Mouse (Mus musculus) forebrain, embryonic 14.5 days (tissue): ENCODE data around the gene Nptx1. TPM values are rescaled to one million over a fixed set of nuclear protein-coding genes. Genes with fewer than 3 reads are reported as not detected.

Source experiments
- ATAC-seq: fragments of 200-750 bp; cut with Nextera tagmentation; 2 replicates; pipeline ENCODE4 v1.8.0; 2017; ENCODE audit warnings: mild to moderate bottlenecking, moderate library complexity
- DNase-seq: peaks from one replicate; pipeline ENCODE4 v3.0.0-alpha.2; 2015; ENCODE audit warnings: low spot score
- H3K27ac ChIP-seq: fragments of 300-500 bp; sonication (generic); 2 replicates; pipeline ENCODE4 v1.5.1; 2014; ENCODE audit warnings: low read depth, mild to moderate bottlenecking, control low read depth, low read length, moderate library complexity
- H3K27me3 ChIP-seq: fragments of 300-500 bp; sonication (generic); replicated peaks from 2 replicates; pipeline ENCODE4 v1.6.1; 2014; ENCODE audit warnings: low read length, control low read depth, mixed read lengths; ENCODE audit not compliant: control insufficient read depth, insufficient read depth
- H3K36me3 ChIP-seq: fragments of 300-500 bp; sonication (generic); 2 replicates; pipeline ENCODE4 v1.6.1; 2014; ENCODE audit warnings: low read length, control low read depth; ENCODE audit not compliant: control insufficient read depth, insufficient read depth
- H3K4me1 ChIP-seq: fragments of 300-500 bp; sonication (generic); 2 replicates; pipeline ENCODE4 v1.6.1; 2014; ENCODE audit warnings: antibody characterized with exemption, low read length, control low read depth; ENCODE audit not compliant: control insufficient read depth, insufficient read depth
- H3K4me2 ChIP-seq: fragments of 300-500 bp; sonication (generic); 2 replicates; pipeline ENCODE4 v1.6.1; 2014; ENCODE audit warnings: mild to moderate bottlenecking, control low read depth, low read length
- H3K4me3 ChIP-seq: fragments of 300-500 bp; sonication (generic); 2 replicates; pipeline ENCODE4 v1.5.1; 2014; ENCODE audit warnings: low read depth, low read length, control low read depth
- H3K9ac ChIP-seq: fragments of 300-500 bp; sonication (generic); 2 replicates; pipeline ENCODE4 v1.6.1; 2014; ENCODE audit warnings: mild to moderate bottlenecking, low read length, control low read depth, moderate library complexity
- H3K9me3 ChIP-seq: fragments of 300-500 bp; sonication (generic); replicated peaks from 2 replicates; pipeline ENCODE4 v1.6.1; 2016; ENCODE audit warnings: low read length, control low read depth, mixed read lengths; ENCODE audit not compliant: control insufficient read depth
- WGBS: fragments of 180-500 bp; shearing (Covaris S2); extraction: QIAGEN DNeasy Blood & Tissue Kit; methylation state at CpG from one replicate; pipeline ENCODE4 v1.1.7; 2014; 5-methylcytosine and 5-hydroxymethylcytosine counted together
- polyA plus RNA-seq: library from polyadenylated mRNA; unstranded; fragments of >200 nt; fragmentation: Nextera tagmentation; extraction: Ambion mirVana; gene quantifications from 2 replicates; pipeline ENCODE4 v1.2.1, GENCODE M21; 2014

The Nptx1 gene
- polyA plus RNA-seq, 1 experiment from 2014 or later = 4.1 TPM

- Histone ChIP-seq H3K9ac (no peak overlapping the region), H3K36me3 (no peaks in the 10 kb centered on the region), H3K27me3 (no peaks in the 10 kb centered on the region), H3K27ac (no peak overlapping the region), H3K4me1 (peaks cover 6% of the 10 kb centered on the region), H3K4me3 (no peak overlapping the region), H3K9me3 (no peaks in the 10 kb centered on the region), H3K4me2 (no peak overlapping the region)
- 82% methylated on average over 6 of the region's 6 CpGs for WGBS
- no peak for DNase-seq
- ATAC-seq = no peak
Observed at GRCm38 (mm10) chr11:119521920-119522710, 25.4 kb downstream of the Nptx1 start.

GRCm38 (mm10) chr11:119520713-119521063 lies 26.9 kb downstream of the Nptx1 start:
- no peak for ATAC-seq
- Histone ChIP-seq H3K27ac (no peak overlapping the region), H3K27me3 (no peaks in the 10 kb centered on the region), H3K4me3 (no peak overlapping the region), H3K4me1 (peaks cover 20% of the 10 kb centered on the region), H3K9me3 (no peaks in the 10 kb centered on the region), H3K4me2 (no peak overlapping the region), H3K36me3 (no peaks in the 10 kb centered on the region), H3K9ac (no peak overlapping the region)
- no peak for DNase-seq

- DNase-seq (no peak), ATAC-seq (no peak)
- no peak overlapping the region for H3K27ac ChIP-seq
- H3K9me3 ChIP-seq = no peaks in the 10 kb centered on the region
- H3K4me3 ChIP-seq = no peak overlapping the region
- H3K9ac ChIP-seq = no peak overlapping the region
- no peak overlapping the region for H3K4me2 ChIP-seq
- H3K27me3 ChIP-seq = no peaks in the 10 kb centered on the region
- no peaks in the 10 kb centered on the region for H3K36me3 ChIP-seq
- 78% methylated on average over 5 of the region's 5 CpGs for WGBS
- H3K4me1 ChIP-seq = peaks cover 26% of the 10 kb centered on the region
Observed at GRCm38 (mm10) chr11:119520005-119520712, 27.4 kb downstream of the Nptx1 start.

GRCm38 (mm10) chr11:119519387-119519786 lies 28.2 kb downstream of the Nptx1 start:
- Histone ChIP-seq H3K9me3 (no peaks in the 10 kb centered on the region), H3K9ac (no peak overlapping the region), H3K27me3 (no peaks in the 10 kb centered on the region), H3K4me1 (peaks cover 31% of the 10 kb centered on the region), H3K36me3 (no peaks in the 10 kb centered on the region), H3K27ac (no peak overlapping the region), H3K4me2 (no peak overlapping the region), H3K4me3 (no peak overlapping the region)
- no peak for DNase-seq
- ATAC-seq = no peak
- WGBS = 86% methylated on average over 1 of the region's 1 CpGs

- peak overlapping the region; percentile 23; the same call in 1 of the 2 replicates for H3K27ac ChIP-seq
- H3K27me3 ChIP-seq = no peaks in the 10 kb centered on the region
- no peaks in the 10 kb centered on the region for H3K9me3 ChIP-seq
- H3K4me3 ChIP-seq = no peak overlapping the region
- H3K4me2 ChIP-seq = no peak overlapping the region
- no peaks in the 10 kb centered on the region for H3K36me3 ChIP-seq
- no peak; the same call in 1 of the 2 replicates for ATAC-seq
- H3K9ac ChIP-seq = no peak overlapping the region
- DNase-seq = peak; percentile 59
- peaks cover 48% of the 10 kb centered on the region for H3K4me1 ChIP-seq
- 55% methylated on average over 12 of the region's 12 CpGs for WGBS
Observed at GRCm38 (mm10) chr11:119516677-119517361, 30.7 kb downstream of the Nptx1 start.

GRCm38 (mm10) chr11:119515823-119516676 lies 31.5 kb downstream of the Nptx1 start:
- peak overlapping the region; percentile 90 for H3K27ac ChIP-seq
- peak overlapping the region; percentile 34 for H3K4me2 ChIP-seq

GRCm38 (mm10) chr11:119514967-119515636 lies 32.5 kb downstream of the Nptx1 start:
- WGBS = 2% methylated on average over 21 of the region's 21 CpGs
- Histone ChIP-seq H3K4me1 (peaks cover 48% of the 10 kb centered on the region), H3K9me3 (no peaks in the 10 kb centered on the region), H3K27ac (peak overlapping the region; percentile 90), H3K9ac (peak overlapping the region; percentile 35), H3K27me3 (no peaks in the 10 kb centered on the region), H3K36me3 (no peaks in the 10 kb centered on the region), H3K4me2 (peak overlapping the region; percentile 34), H3K4me3 (no peak overlapping the region)
- peak; percentile 79 for ATAC-seq
- peak; percentile 94 for DNase-seq

More at GRCm38 (mm10) chr11:119515823-119516676, 31.5 kb downstream of the Nptx1 start:
- ATAC-seq (peak; percentile 35), DNase-seq (peak; percentile 64)
- H3K27me3 ChIP-seq = no peaks in the 10 kb centered on the region
- H3K9me3 ChIP-seq = no peaks in the 10 kb centered on the region
- no peaks in the 10 kb centered on the region for H3K36me3 ChIP-seq
- H3K9ac ChIP-seq = peak overlapping the region; percentile 35; the same call in 1 of the 2 replicates
- WGBS = 60% methylated on average over 16 of the region's 16 CpGs
- H3K4me3 ChIP-seq = no peak overlapping the region
- H3K4me1 ChIP-seq = peaks cover 48% of the 10 kb centered on the region
